Mouse (Mus musculus) spleen, adult 2 months (tissue): ENCODE measurements around the gene Fcer1g. TPM values are rescaled to one million over a fixed set of nuclear protein-coding genes. Genes with fewer than 3 reads are reported as not detected.
A peak's percentile ranks its signal among the peaks of the same experiment; 100 is the strongest.

Source experiments
- DNase-seq, 2 experiments: peaks; one replicate each; pipeline versions ENCODE4 v3.0.0 to v3.0.0-alpha.2; 2012 to 2021; ENCODE audit warnings: low spot score in 2 of 2, low read depth in 1 of 2
- H3K27ac ChIP-seq: fragments of 200-500 bp; 2 replicates; pipeline ENCODE4 v1.5.1; 2012; ENCODE audit warnings: low read length, inconsistent platforms; ENCODE audit not compliant: insufficient read depth
- H3K27me3 ChIP-seq: fragments of 200-500 bp; 2 replicates; pipeline ENCODE4 v1.6.1; 2012; ENCODE audit warnings: mild to moderate bottlenecking, moderate library complexity, low read length, inconsistent platforms; ENCODE audit not compliant: control insufficient read depth, insufficient read depth
- H3K36me3 ChIP-seq: fragments of 200-500 bp; 2 replicates; pipeline ENCODE4 v1.6.1; 2012; ENCODE audit warnings: mild to moderate bottlenecking, low read length, inconsistent platforms; ENCODE audit not compliant: control insufficient read depth, insufficient read depth
- H3K4me1 ChIP-seq: fragments of 200-500 bp; 2 replicates; pipeline ENCODE4 v1.6.1; 2011; ENCODE audit warnings: inconsistent platforms; ENCODE audit not compliant: control insufficient read depth, insufficient read depth, insufficient read length
- H3K4me3 ChIP-seq: fragments of 200-500 bp; 2 replicates; pipeline ENCODE4 v1.5.1; 2011; ENCODE audit warnings: mild to moderate bottlenecking, inconsistent platforms; ENCODE audit not compliant: insufficient read depth, insufficient read length; ENCODE audit errors: extremely low read depth
- CTCF ChIP-seq: fragments of 200-500 bp; IDR thresholded peaks from 2 replicates; pipeline ENCODE4 v1.5.1; 2011; ENCODE audit warnings: mild to moderate bottlenecking, inconsistent platforms; ENCODE audit not compliant: insufficient read depth, insufficient read length, insufficient replicate concordance; ENCODE audit errors: extremely low read depth
- POLR2A ChIP-seq: fragments of 200-500 bp; IDR thresholded peaks from 2 replicates; pipeline ENCODE4 v1.6.1; 2011; ENCODE audit warnings: low read depth, low read length, inconsistent platforms
- WGBS: fragments of 180-500 bp; shearing (Covaris S2); methylation state at CpG from one replicate; pipeline ENCODE4 v1.1.7; 2018; 5-methylcytosine and 5-hydroxymethylcytosine counted together
- polyA plus RNA-seq: library from polyadenylated mRNA; depleted of rRNA; stranded (reverse); fragments of >200 nt; gene quantifications from 2 replicates; pipeline ENCODE4 v1.2.3, GENCODE M21; 2012

Gene Fcer1g
- polyA plus RNA-seq, 1 experiment, result 307 TPM

DNA sequence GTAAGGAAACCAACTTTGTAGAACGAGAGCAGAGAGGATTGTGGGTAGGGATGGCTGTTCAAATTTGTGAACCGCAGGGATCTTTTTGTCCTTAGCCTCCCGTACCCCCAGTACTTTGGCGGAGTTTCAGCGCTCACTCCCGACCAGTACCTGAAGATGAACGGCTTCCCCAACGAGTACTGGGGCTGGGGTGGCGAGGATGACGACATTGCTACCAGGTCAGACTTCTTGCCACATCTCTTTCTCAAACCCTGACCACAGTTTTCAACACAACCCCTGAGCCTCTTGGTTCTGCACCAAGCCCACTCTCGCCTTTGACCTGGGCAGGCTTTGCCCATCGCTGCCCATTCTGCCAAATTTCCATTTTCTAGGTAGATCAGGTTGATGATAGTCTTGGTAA lies 40.0 kb upstream of the Fcer1g start:
- Histone ChIP-seq H3K36me3 (peaks cover 32% of the 10 kb centered on the region), H3K4me3 (no peak overlapping the region), H3K27me3 (no peaks in the 10 kb centered on the region), H3K4me1 (peaks cover 13% of the 10 kb centered on the region; the same call in 1 of the 2 replicates), H3K27ac (no peak overlapping the region)
- 93% methylated on average over 12 of the region's 12 CpGs for WGBS
- no peak for DNase-seq
- TF ChIP-seq CTCF, result no peak

- no peak for TF ChIP-seq CTCF
- TF ChIP-seq POLR2A, result no peak
- Histone ChIP-seq H3K36me3 (peaks cover 26% of the 10 kb centered on the region), H3K4me1 (peaks cover 13% of the 10 kb centered on the region; the same call in 1 of the 2 replicates), H3K4me3 (peak overlapping the region; percentile 16; the same call in 1 of the 2 replicates), H3K27ac (peak overlapping the region; percentile 45), H3K27me3 (no peaks in the 10 kb centered on the region)
- DNase-seq, result no peak
- 42% methylated on average over 3 of the region's 3 CpGs for WGBS
Measured at GRCm38 (mm10) chr1:171272086-171272485, 37.9 kb upstream of the Fcer1g start.

DNA sequence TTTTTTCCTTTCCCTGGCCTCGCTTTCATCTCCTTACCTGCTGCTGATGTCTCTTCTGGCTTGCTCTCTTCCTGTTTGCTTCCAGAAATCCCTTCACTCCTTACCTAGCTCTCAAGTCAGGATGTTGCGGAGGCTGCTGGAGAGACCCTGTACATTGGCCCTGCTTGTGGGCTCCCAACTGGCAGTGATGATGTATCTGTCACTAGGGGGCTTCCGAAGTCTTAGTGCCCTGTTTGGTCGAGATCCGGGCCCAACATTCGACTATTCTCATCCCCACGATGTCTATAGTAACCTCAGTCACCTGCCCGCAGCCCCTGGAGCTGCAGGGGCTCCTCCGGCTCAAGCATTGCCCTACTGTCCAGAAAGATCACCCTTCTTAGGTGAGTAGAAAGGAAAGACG lies 37.5 kb upstream of the Fcer1g start:
- H3K36me3 ChIP-seq, result peaks cover 21% of the 10 kb centered on the region
- H3K27me3 ChIP-seq, result no peaks in the 10 kb centered on the region
- 43% methylated on average over 10 of the region's 10 CpGs for WGBS
- peak overlapping the region; percentile 16; the same call in 1 of the 2 replicates for H3K4me3 ChIP-seq
- peak overlapping the region; percentile 45 for H3K27ac ChIP-seq
- peaks cover 13% of the 10 kb centered on the region; the same call in 1 of the 2 replicates for H3K4me1 ChIP-seq
- no peak for DNase-seq
- no peak for TF ChIP-seq POLR2A
- TF ChIP-seq CTCF, result no peak

DNA sequence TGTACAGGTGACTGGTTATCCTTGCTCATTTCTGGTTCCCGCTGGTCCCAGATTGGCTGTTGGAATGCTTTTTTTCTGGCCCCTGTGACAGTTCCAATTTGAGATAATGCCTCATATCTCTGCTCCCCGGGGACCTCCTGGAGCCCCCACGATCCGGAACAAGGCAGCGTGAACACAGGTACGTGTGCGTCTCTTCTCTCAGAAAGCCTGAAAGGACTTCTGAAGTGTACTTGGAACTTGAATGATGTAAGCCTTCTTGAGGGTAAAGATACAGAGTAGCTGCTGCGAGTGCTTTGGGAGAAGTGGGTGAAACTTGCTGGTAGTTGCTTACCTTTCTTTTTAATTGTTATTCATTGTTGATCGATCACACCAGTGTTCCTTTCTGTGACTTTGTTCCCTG lies 37.0 kb upstream of the Fcer1g start:
- peaks cover 13% of the 10 kb centered on the region; the same call in 1 of the 2 replicates for H3K4me1 ChIP-seq
- 60% methylated on average over 9 of the region's 9 CpGs for WGBS
- DNase-seq, result no peak
- 0 out of 2 replicates have a peak overlapping the region, but pooled peaks have one; percentile 6 for H3K27ac ChIP-seq
- TF ChIP-seq CTCF (no peak), POLR2A (no peak)
- H3K36me3 ChIP-seq, result peaks cover 17% of the 10 kb centered on the region
- H3K27me3 ChIP-seq, result no peaks in the 10 kb centered on the region
- peak overlapping the region; percentile 97; the same call in 1 of the 2 replicates for H3K4me3 ChIP-seq

- Histone ChIP-seq H3K27me3 (no peaks in the 10 kb centered on the region), H3K4me3 (peak overlapping the region; percentile 97), H3K4me1 (peaks cover 13% of the 10 kb centered on the region; the same call in 1 of the 2 replicates), H3K27ac (peak overlapping the region; percentile 78), H3K36me3 (peaks cover 12% of the 10 kb centered on the region)
- 1% methylated on average over 19 of the region's 19 CpGs for WGBS
- TF ChIP-seq CTCF (no peak), POLR2A (no peak)
- DNase-seq, result no peak
Measured at GRCm38 (mm10) chr1:171270573-171270900, 36.4 kb upstream of the Fcer1g start.

DNA sequence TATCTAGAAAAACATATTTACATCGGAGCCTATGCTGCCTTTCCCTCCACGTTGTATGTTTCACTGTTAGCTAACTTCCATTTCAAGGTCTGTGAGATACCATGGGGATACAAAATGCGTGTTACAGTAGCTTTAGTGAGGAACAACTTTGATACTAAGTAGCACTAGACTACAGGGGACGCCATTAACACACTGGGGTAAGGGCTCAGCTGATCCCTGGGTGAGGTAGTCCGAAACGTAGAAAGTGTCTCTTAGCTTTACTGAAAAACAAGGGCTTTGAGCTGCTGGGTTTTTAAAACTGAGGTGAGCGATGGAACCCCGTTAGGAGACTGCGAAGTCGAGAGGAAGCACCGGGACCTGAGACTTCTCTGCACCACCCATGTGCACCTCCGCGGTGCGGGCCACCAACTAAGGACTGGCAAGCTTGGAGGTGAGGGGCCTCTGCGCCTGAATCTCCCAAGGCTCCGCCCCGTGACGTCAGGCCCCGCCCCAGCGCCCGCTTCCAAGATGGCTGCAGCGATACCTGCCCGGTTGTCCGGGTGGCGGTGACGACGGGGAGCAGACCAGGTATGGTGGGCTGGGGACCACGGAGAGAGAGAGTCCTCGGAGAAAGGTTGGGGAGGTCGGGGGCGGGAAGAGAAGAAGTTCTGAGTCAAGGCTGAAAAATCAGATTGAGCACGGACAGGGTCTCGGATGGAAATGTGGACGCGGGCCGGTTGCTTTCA lies 35.8 kb upstream of the Fcer1g start, which contains the start of gene B4galt3:
Gene B4galt3, plus strand, starts transcription at position 481 of the 725 bp plus-strand sequence.
- peak; percentile 77 to 97 for DNase-seq
- H3K4me1 ChIP-seq, result peaks cover 13% of the 10 kb centered on the region; the same call in 1 of the 2 replicates
- TF ChIP-seq CTCF (no peak), POLR2A (peak; percentile 98)
- no peaks in the 10 kb centered on the region for H3K27me3 ChIP-seq
- H3K36me3 ChIP-seq, result peaks cover 7% of the 10 kb centered on the region
- WGBS, result 5% methylated on average over 36 of the region's 36 CpGs
- H3K4me3 ChIP-seq, result peak within 1 kb of the TSS; percentile 97
- H3K27ac ChIP-seq, result peak within 1 kb of the TSS; percentile 79

- H3K27ac ChIP-seq, result no peak overlapping the region
- WGBS, result 69% methylated on average over 1 of the region's 1 CpGs
- no peak for DNase-seq
- H3K27me3 ChIP-seq, result no peaks in the 10 kb centered on the region
- no peak overlapping the region for H3K4me3 ChIP-seq
- TF ChIP-seq POLR2A (no peak), CTCF (no peak)
- no peaks in the 10 kb centered on the region for H3K36me3 ChIP-seq
- H3K4me1 ChIP-seq, result peaks cover 13% of the 10 kb centered on the region; the same call in 1 of the 2 replicates
Measured at GRCm38 (mm10) chr1:171268341-171268740, 34.2 kb upstream of the Fcer1g start.
